Mouse (Mus musculus) heart, postnatal 4 days (tissue): Measurements from ENCODE around the gene Slc17a7. TPM values are rescaled to one million over a fixed set of nuclear protein-coding genes. Genes with fewer than 3 reads are reported as not detected.

ENCODE experiments used
- DNase-seq: peaks from one replicate; pipeline ENCODE4 v3.0.0; 2021
- total RNA-seq, 2 experiments: library from RNA; stranded (reverse); gene quantifications; 2 replicates each; pipeline ENCODE4 v1.2.3; 2021

Gene Slc17a7
- total RNA-seq, 2 experiments from 2014 or later, result 9.1 to 12.4 TPM

GRCm38 (mm10) chr7:45178550-45178949 lies 14.8 kb downstream of the Slc17a7 start:
- no peak for DNase-seq

- DNase-seq, result no peak
These were observed 15.7 kb downstream of the Slc17a7 start, which contains the start of gene Gfy for GRCm38 (mm10) chr7:45179469-45179868. Gene Gfy, minus strand, starts transcription at chr7:45179569.

GRCm38 (mm10) chr7:45180896-45181477 lies 17.2 kb downstream of the Slc17a7 start, which contains the start of gene Pth2:
Gene Pth2, plus strand, starts transcription at chr7:45180995.
- DNase-seq, result no peak

- peak; percentile 32 for DNase-seq
These were observed 17.8 kb downstream of the Slc17a7 start for GRCm38 (mm10) chr7:45181540-45181939.

GRCm38 (mm10) chr7:45182199-45182601 lies 18.5 kb downstream of the Slc17a7 start:
- DNase-seq, result peak; percentile 89

- no peak for DNase-seq
These were observed 18.9 kb downstream of the Slc17a7 start for GRCm38 (mm10) chr7:45182606-45183005.

GRCm38 (mm10) chr7:45183672-45184071 lies 19.9 kb downstream of the Slc17a7 start:
- no peak for DNase-seq

GRCm38 (mm10) chr7:45185921-45186320 lies 22.2 kb downstream of the Slc17a7 start:
- no peak for DNase-seq

GRCm38 (mm10) chr7:45189600-45189999 lies 25.9 kb downstream of the Slc17a7 start:
- DNase-seq, result no peak

- DNase-seq, result no peak
These were observed 26.4 kb downstream of the Slc17a7 start for GRCm38 (mm10) chr7:45190186-45190585.

GRCm38 (mm10) chr7:45191161-45191560 lies 27.4 kb downstream of the Slc17a7 start:
- no peak for DNase-seq

- DNase-seq, result no peak
These were observed 28.1 kb downstream of the Slc17a7 start for GRCm38 (mm10) chr7:45191803-45192363.

GRCm38 (mm10) chr7:45192585-45193310 lies 29.0 kb downstream of the Slc17a7 start:
- DNase-seq, result no peak

GRCm38 (mm10) chr7:45193406-45193805 lies 29.7 kb downstream of the Slc17a7 start:
- no peak for DNase-seq

- no peak for DNase-seq
These were observed 30.4 kb downstream of the Slc17a7 start for GRCm38 (mm10) chr7:45193871-45194785.

GRCm38 (mm10) chr7:45195341-45196175 lies 31.8 kb downstream of the Slc17a7 start:
- no peak for DNase-seq

GRCm38 (mm10) chr7:45196176-45196535 lies 32.4 kb downstream of the Slc17a7 start:
- DNase-seq, result no peak

GRCm38 (mm10) chr7:45196994-45197393 lies 33.2 kb downstream of the Slc17a7 start:
- DNase-seq, result no peak

GRCm38 (mm10) chr7:45198435-45198834 lies 34.7 kb downstream of the Slc17a7 start:
- peak; percentile 85 for DNase-seq

GRCm38 (mm10) chr7:45198961-45199360 lies 35.2 kb downstream of the Slc17a7 start:
- no peak for DNase-seq

- no peak for DNase-seq
These were observed 38.9 kb downstream of the Slc17a7 start for GRCm38 (mm10) chr7:45202654-45203053.
